In the genomic region with DNA sequence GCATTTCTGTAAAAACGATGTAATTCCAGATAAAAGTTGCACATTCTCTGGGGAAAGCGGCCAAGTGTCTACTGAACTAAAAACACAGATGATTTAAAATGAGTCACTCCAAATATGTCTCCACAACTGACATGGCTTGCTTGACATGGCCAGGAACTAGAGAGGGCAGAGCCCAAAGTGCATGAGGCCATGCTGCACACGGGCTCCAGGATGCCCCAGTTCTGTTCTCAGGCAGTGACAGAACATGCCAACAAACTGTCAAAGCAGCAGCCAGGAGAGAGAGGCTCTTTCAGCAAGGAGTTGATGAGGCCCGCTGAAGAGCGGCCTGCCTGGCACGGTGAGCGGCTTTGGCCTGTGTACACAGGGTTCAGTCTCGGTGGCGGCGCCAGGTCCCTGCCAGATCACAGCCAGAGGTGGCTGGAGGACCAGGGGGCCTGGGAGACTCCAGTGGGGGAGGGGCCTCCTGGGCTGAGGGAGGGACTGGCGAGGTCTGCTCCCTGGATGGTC, we compare ENCODE assay signal across 9 mouse cellular contexts.
A peak's percentile ranks its signal among the peaks of the same experiment; 100 is the strongest.
DNase-seq lines count a peak whose midpoint lies in the region; ATAC-seq and TF ChIP-seq lines count a peak whose summit lies in the region.
"Had no signal": no experiment of that assay in that cellular context is flagged by ENCODE, and none has a peak within 500 bp of the region (broad histone marks: within the 10 kb centered on the region; RNA-seq: fewer than 3 reads in every experiment).

No protein-coding gene starts in this region.

- H3K27me3 ChIP-seq in embryonic facial prominence, embryonic 10.5 days (replicated peaks; ENCODE audit: low read depth, poor library complexity, severe bottlenecking): no peaks in the 10 kb centered on the region
- no peaks in the 10 kb centered on the region for H3K27me3 ChIP-seq in heart, adult 2 months (ENCODE audit: control insufficient read depth, insufficient read depth, low read length)
- H3K27me3 ChIP-seq in kidney, embryonic 14.5 days (ENCODE audit: control insufficient read depth, insufficient read depth, low read length): no peaks in the 10 kb centered on the region
- no peaks in the 10 kb centered on the region for H3K27me3 ChIP-seq in limb, embryonic 14.5 days (ENCODE audit: control insufficient read depth, insufficient read depth, low read length)

- peaks cover 49% of the 10 kb centered on the region for H3K4me1 ChIP-seq in embryonic facial prominence, embryonic 10.5 days
- H3K4me1 ChIP-seq in heart, adult 2 months (ENCODE audit: control insufficient read depth, insufficient read depth, low read length): peaks cover 8% of the 10 kb centered on the region
- no peaks in the 10 kb centered on the region for H3K4me1 ChIP-seq in kidney, embryonic 14.5 days (ENCODE audit: control insufficient read depth, insufficient read depth, low read length)
- H3K4me1 ChIP-seq in limb, embryonic 14.5 days (ENCODE audit: control insufficient read depth, insufficient read depth, low read length): peaks cover 11% of the 10 kb centered on the region

- H3K9ac ChIP-seq in heart, adult 2 months (ENCODE audit: low read depth, low read length): no peak overlapping the region
- H3K9ac ChIP-seq in kidney, embryonic 14.5 days (ENCODE audit: low read depth, low read length): 0 out of 2 replicates have a peak overlapping the region, but pooled peaks have one; percentile 18
- no peak overlapping the region for H3K9ac ChIP-seq in limb, embryonic 14.5 days (ENCODE audit: low read depth, low read length, severe bottlenecking)

- H3K27ac ChIP-seq in embryonic facial prominence, embryonic 10.5 days (replicated peaks): peak overlapping the region; percentile 81
- no peak overlapping the region for H3K27ac ChIP-seq in heart, adult 2 months
- no peak overlapping the region for H3K27ac ChIP-seq in kidney, embryonic 14.5 days (ENCODE audit: low read depth, low read length)
- 0 out of 2 replicates have a peak overlapping the region, but pooled peaks have one; percentile 46 for H3K27ac ChIP-seq in limb, embryonic 14.5 days (replicated peaks; ENCODE audit: low read depth, low read length)

- intact Hi-C loops in heart, adult 2 months (cut with DNase I): loop anchor here (10.0 kb wide), 1 partner anchor 242 kb away; a partner anchor contains a TSS

- no peak overlapping the region for H3K4me2 ChIP-seq in kidney, embryonic 14.5 days (replicated peaks; ENCODE audit: low read depth, low read length)
- H3K4me2 ChIP-seq in limb, embryonic 14.5 days (replicated peaks; ENCODE audit: low read depth, low read length, severe bottlenecking): no peak overlapping the region

- H3K36me3 ChIP-seq in embryonic facial prominence, embryonic 10.5 days (replicated peaks): peaks cover 37% of the 10 kb centered on the region
- H3K36me3 ChIP-seq in heart, adult 2 months (ENCODE audit: control insufficient read depth, insufficient read depth, low read length): no peaks in the 10 kb centered on the region
- H3K36me3 ChIP-seq in kidney, embryonic 14.5 days (ENCODE audit: control insufficient read depth, insufficient read depth, low read length): no peaks in the 10 kb centered on the region
- 0 out of 2 replicates have a peak, but pooled peaks cover 3% of the 10 kb centered on the region for H3K36me3 ChIP-seq in limb, embryonic 14.5 days (ENCODE audit: control insufficient read depth, insufficient read depth, low read length)

- peak; percentile 28 for DNase-seq in kidney, adult 11 months
- no peak for DNase-seq in kidney, adult 18-20 months
- peak; percentile 45 for DNase-seq in embryonic facial prominence, embryonic 10.5 days (ENCODE audit: low spot score)
- peak; percentile 68 to 86 for DNase-seq in heart, adult 2 months
- no peak for DNase-seq in limb, embryonic 14.5 days (ENCODE audit: low spot score)
- DNase-seq in retina, postnatal 1 day: peak; percentile 62
- DNase-seq in ovary, adult 18-20 months (ENCODE audit: low spot score): no peak

- peak overlapping the region; percentile 13; the same call in 1 of the 2 replicates for H3K4me3 ChIP-seq in embryonic facial prominence, embryonic 10.5 days
- no peak overlapping the region for H3K4me3 ChIP-seq in heart, adult 2 months
- H3K4me3 ChIP-seq in kidney, embryonic 14.5 days (ENCODE audit: low read length): no peak overlapping the region
- H3K4me3 ChIP-seq in limb, embryonic 14.5 days (replicated peaks; ENCODE audit: low read length): no peak overlapping the region
- H3K4me3 ChIP-seq: erythroblast, embryonic 14.5 days had no signal

- no peak for TF ChIP-seq POLR2A in heart, adult 2 months (IDR thresholded peaks at IDR 0.05; ENCODE audit: insufficient read depth, low read depth, low read length)
- no peak for TF ChIP-seq POLR2A in limb, embryonic 14.5 days (IDR thresholded peaks at IDR 0.05; ENCODE audit: borderline replicate concordance, extremely low read depth, insufficient read depth, insufficient read length)

- TF ChIP-seq CTCF in heart, adult 2 months (IDR thresholded peaks at IDR 0.05): no peak

- H3K9me3 ChIP-seq in embryonic facial prominence, embryonic 10.5 days: no peaks in the 10 kb centered on the region
- no peaks in the 10 kb centered on the region for H3K9me3 ChIP-seq in kidney, embryonic 14.5 days (ENCODE audit: control insufficient read depth, low read length)
- H3K9me3 ChIP-seq in limb, embryonic 14.5 days (ENCODE audit: control insufficient read depth, low read length): no peaks in the 10 kb centered on the region

- 0 out of 2 replicates have a peak, but pooled peaks have one; percentile 30 for TF ChIP-seq EP300 in heart, adult 2 months (IDR thresholded peaks at IDR 0.05; ENCODE audit: insufficient read depth, low read depth, low read length)

- no peak; the same call in 1 of the 2 replicates for ATAC-seq in kidney, embryonic 14.5 days (ENCODE audit: low FRiP score, low TSS enrichment)
- ATAC-seq in limb, embryonic 14.5 days (ENCODE audit: low FRiP score, low read depth): no peak

- H3K79me2 ChIP-seq in heart, adult 2 months (replicated peaks; ENCODE audit: control insufficient read depth, insufficient read depth, low read length): no peaks in the 10 kb centered on the region

- 71% methylated on average over 11 of the region's 11 CpGs for WGBS in embryonic facial prominence, embryonic 10.5 days
- WGBS in heart, adult 2 months: 47% methylated on average over 11 of the region's 11 CpGs
- WGBS in kidney, embryonic 14.5 days: 58% methylated on average over 11 of the region's 11 CpGs
- 56% methylated on average over 11 of the region's 11 CpGs for WGBS in limb, embryonic 14.5 days

Comparison
In these comparisons a context has a peak if more than half of its experiments do, and no peak if none do; other contexts are left out.
1. DNase-seq: peak in kidney, adult 11 months (single experiment), embryonic facial prominence, embryonic 10.5 days (single experiment), heart, adult 2 months (2 of 2) and retina, postnatal 1 day (single experiment); none in kidney, adult 18-20 months (single experiment), limb, embryonic 14.5 days (single experiment) and ovary, adult 18-20 months (single experiment).
2. H3K27ac ChIP-seq: peak in embryonic facial prominence, embryonic 10.5 days (single experiment) and limb, embryonic 14.5 days (single experiment); none in heart, adult 2 months (single experiment) and kidney, embryonic 14.5 days (single experiment).